Mouse (Mus musculus): ENCODE results near the gene Hbq1b.

DNA sequence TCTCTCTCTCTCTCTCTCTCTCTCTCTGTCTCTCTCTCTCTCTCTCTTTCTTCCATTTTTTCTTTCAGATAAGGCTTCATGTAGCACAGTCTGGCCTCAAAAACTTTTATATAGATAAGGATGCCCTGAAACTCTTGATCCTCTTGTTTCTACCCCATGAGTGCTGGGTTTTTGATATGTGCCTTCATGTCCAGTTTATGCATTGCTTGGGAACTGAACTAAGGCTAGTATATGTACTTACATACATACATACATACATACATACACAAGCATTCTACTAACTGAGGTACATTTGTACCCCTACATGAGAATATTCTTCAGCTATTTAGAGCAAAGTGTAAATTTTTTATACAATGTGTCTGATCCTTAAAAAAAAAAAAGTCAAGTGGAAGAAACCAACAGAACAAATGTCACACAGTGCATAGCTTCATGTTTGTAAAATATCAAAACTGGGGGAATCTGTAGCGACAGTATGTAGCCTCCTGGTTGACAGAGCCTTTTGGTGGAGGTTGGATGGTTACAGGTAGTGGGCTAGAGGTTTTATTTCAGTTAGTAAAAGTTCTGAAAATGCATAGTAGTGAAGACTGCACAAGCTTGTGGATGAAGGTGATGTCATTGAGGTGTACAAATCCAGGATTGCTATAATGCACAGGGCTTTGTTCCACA, 11.2 kb downstream of the Hbq1b start:
- TF ChIP-seq CTCF (IDR thresholded peaks at IDR 0.05; ENCODE audit: insufficient read depth, low read depth, low read length) (no peak), POLR2A (IDR thresholded peaks at IDR 0.05; ENCODE audit: insufficient read depth, low read depth, low read length) (no peak)

Data from olfactory bulb, adult 2 months (tissue).